Mouse (Mus musculus) kidney, postnatal 25 days (tissue): ENCODE results near the gene Emilin3.

Experiments used
- DNase-seq, 2 experiments: peaks; one replicate each; pipeline ENCODE4 v3.0.0; 2021; ENCODE audit warnings: mixed read lengths in 2 of 2

Emilin3 gene

DNA sequence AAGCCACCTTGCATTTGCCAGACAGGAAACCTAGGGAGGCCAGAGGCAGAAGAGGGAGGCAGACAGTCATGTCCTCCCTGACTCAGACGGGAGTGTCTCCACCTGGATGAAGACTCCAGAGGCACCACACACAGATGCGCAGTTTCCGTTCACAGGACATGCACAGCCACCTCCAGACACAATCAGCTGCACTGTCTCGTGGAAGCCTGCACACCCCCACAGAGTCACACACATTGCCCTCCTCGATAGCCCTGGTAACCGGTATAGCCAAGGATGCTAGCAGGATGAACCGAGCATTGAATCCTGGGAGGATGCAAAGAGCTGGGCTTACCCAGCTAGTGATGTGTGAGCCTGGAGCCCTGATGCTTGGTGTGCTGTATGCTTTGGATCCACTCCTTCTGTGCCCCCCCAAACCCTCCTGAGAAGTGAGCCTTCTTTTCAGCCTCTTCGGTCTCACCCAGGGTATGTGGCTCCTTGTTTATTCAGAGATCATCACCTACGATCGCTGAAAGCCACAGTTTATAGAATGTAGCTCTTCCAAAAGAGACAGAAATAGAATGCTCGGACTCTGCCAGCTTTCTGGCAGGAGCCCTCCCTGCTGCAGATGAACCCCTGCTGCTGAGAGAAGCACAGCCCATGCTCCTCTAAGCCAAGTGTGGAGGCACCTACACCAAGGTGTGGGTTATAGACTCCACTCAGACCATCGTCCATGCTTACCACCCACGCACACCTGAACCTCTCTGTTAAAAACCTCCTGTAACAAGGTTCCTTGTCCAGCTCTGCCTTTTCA, 3.9 kb upstream of the Emilin3 start:
- no peak for DNase-seq

DNA sequence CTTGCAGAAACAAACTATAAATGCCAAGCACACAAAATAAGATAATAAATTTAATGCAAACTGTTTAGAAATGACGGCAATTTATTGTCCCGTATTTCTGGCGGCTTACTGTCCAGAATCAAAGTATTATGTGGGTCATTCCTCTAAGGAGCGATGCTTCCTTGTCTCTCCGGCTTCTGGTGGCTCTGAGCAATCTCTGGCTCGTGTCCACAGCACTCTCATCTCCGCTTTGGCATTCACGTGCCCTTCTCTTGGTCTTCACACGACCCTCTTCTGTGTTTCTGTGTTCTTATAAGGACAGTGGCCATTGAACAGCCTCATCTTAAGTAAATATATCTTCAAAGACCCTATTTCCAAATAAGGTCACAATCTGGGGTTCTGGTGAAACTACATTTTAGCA, 2.5 kb upstream of the Emilin3 start:
- DNase-seq, result no peak

DNA sequence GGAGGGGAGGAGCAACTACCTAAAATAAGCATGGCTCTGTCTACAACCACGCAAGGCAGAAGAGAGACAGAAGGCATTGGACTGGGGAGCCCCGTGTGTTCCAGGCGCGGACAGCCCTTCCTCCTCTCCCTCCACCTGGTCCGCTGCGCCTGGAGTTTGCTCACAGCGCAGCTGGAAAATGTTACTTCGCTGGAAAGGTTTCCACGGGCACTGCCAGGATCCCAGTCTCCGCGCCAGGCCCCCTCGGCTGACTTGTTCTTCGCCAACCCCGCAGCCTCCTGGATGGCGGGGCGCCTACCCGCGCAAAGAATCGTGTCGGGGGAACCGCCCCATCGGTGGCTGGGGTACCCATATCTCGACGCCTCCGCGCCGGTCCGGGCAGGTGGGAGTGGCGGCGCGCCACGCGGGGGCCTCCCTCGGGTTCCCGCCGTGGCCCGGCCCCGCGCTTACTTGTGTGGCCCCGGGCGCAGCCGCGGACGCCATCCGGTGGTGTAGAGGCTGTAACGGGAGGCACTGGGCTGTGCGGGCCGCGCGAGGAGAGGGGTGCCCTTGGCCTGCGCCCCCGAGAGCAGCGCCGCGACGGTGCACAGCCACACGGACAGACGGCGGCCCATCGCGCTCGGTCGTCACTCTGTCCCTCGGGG, 448 bp downstream of the Emilin3 start:
- no peak for DNase-seq

DNA sequence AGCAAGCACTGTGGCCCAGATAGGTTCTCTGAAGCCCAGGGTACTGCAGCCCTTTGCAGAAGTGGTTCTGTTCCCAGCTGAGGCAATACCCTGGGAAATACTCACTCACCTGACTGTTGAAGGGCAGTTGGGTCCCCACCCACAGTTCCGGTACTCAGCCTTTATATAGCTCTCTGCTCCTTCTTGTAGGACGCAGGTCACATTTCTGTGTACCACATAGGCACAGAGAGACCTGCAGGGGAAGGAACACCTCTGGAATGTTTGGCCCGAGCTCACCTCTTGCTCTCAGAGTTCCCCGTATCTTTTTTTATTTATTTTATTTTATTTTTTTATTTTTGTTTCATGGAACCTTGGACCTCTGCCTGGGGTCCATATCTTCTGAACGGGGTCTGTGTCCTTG, 1.5 kb downstream of the Emilin3 start:
- DNase-seq, result no peak

DNA sequence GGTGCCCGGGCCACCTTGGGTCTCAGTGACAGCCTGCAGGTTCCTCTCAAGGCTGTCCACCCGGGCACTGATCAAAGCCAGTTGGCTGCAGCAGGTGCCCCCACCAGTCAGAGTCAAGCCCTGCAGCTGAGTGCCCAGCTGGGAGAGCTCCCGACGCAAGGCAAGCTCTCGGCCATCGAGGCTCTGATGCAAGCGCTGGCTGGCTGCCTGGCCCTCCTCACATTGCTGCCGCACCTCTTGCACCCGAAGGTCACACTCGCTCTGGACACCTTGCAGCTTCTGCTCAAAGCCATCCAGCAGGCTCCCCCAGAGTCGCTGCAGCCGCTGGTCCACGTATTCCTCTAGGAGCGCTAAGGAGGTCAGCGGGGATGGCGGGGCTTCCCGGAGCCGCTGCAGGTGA, 3.5 kb downstream of the Emilin3 start:
- no peak for DNase-seq

DNA sequence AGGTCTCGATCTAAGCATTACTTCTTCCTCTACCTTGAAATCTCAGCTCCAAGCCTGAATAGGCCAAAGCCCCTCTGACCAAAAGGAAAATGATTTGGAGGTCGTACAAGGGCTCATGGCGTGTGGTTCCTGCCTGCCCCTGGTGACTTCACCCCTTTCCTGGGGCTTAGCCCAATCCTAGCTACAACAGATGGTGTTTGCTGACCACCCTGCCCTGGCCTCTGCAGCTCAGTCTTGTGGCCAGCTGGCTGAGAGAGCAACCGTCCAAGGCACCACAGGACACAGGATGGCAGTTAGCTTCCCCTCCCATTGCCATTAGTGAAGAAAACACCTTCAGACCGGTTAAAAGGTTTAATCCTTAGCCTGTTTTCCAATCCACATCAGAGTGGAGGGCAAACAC, 6.0 kb downstream of the Emilin3 start:
- DNase-seq, result no peak

DNA sequence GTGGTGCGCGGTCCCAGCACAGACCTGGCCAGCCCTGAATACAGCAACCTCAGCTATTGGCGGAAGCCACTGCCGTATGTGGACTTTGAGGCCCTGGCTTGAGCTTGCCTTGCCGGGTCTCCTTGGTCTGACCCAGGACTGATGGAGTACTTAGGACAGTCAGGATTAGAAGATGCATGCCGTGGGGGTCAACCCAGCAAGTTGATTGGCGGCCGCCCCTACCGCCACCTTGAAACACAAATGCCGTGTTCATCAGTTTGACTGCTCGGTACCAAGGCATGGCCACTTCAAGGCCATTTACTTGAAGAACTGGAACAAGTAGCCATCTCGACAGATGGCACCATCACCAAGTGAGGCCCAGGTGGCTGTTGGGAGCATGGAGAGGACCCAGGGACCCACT, 6.8 kb downstream of the Emilin3 start:
- no peak for DNase-seq

DNA sequence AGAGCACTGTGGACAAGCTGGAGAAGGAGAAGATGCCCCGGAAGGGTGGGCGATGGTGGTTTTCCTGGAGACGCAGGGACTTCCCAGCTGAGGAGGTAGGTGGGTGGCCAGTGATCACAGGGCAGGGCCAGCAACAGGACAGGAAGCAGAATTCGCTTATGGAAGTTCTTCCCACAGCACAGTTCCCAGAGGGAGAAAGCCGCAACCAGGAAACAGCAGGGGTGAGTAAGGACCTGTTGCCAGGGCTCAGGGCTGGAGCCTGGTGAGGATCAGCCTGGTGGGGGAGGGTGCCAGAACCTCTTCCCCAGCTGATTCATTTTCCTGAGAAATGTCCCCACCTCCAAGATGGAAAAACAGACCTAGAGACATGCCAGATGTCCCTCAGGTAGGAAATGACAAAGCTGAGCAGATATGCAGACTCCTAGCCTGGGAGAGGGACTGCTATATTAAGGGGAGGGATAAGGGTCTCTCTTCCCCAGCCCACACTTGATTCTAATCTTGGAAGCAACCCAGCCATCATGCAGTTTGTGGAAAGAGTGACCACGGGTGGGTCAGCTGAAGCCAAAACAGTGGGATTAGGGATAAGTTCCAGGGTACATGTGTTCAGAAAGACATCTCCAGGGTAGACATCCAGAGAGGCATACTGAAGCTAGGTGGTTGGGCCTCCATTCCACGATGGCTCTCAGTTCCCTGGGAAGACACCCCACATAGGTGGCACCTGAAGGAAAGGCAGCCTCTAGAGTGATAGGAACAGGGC, 10.3 kb downstream of the Emilin3 start:
- DNase-seq, result no peak

DNA sequence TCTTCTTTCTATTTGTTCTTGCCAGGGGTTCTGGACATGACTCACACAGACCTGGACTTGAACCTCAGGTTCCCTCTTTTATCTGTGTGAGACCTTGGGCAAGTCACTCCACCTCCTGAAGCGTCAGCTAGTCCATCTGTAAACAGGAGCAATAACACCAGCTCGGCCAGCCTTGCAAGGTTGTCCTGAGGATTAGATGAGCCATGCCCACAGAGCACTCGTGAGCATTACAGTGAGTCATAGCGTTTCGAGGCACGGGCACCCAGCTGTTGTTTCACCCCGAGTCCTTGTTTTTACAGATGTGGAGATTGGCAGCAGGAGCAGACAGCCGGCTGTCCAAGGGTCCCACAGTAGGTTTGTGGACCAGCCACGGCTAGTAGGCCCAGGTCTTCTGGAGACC, 20.4 kb downstream of the Emilin3 start:
- DNase-seq, result no peak

DNA sequence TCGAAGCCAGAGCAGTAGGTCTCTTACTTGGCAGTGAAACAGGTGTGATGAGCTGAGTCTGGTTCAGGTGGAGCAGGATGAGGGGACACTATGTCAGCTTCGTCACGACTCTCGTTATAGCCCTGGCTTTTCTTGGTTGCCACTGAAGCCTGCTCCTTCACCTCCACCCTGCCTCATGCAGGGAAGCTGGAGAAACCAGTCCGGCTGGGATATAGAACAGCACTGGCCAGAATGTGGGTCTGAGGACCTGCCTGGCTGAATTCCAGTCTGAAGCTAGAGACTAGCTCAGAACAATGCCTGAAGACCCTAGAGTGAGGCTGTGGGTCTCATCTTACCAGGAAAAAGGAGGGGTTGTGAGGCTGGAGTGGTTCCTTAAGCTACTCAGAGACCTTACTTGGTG, 21.1 kb downstream of the Emilin3 start:
- no peak for DNase-seq

DNA sequence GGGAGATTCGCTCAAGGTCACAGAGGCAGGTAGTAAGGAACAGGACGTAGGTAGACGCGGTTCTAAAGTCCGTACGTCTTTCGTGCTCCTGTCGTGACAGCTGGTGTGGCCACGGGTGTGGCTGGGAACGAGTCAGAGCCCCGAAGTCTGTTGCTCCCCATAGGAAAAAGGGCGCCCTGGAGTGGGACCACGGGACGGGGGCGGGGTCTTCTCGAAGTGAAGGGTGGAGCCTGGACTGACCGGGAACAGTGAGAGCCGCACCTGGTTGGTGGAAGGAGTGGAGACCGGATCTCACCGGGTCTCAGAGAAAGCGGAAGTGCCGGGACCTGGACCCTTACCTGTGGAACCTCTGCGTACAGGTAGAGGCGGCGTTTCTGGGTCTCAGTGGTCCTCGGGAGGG, 24.3 kb downstream of the Emilin3 start:
- DNase-seq, result peak; percentile 86 to 95

DNA sequence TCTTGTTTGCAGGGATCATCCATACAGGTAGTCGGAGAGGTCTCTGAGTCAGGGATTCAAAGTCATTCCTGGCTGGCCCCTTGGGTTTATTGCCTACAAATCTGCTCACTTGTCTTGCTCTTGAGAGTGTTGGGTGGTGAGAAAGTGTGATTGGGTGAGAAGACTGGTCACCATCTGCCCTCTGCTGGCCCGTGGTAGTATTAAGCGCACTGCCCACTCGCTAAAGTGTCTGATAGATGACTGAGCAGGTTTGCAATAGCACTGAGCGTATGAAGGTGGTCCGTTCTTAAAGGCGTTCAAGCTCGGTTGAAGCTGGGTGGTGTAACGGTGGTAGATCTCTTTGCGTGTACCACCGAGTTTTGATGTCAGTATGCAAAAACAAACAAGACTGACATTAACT, 24.8 kb downstream of the Emilin3 start:
- DNase-seq, result peak; percentile 88 to 92

DNA sequence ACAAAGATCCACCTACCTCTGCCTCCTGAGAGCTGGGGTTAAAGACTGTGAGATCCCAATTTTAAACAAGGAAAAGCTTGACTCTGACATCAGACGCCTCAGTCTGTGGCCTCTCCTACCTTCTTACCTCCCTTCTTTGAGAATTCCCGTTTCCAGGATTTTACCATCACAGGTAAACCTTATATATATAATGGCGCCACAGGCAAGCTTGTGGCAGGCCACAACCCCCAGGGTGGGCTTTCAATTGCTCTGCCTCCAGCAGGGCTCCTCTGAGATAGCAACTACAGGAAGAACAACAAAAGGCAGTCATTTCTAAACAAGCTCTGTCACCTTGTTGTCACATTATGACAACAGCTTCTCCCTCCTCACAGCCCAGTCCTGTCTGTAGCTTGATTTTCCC, 25.9 kb downstream of the Emilin3 start:
- no peak for DNase-seq

DNA sequence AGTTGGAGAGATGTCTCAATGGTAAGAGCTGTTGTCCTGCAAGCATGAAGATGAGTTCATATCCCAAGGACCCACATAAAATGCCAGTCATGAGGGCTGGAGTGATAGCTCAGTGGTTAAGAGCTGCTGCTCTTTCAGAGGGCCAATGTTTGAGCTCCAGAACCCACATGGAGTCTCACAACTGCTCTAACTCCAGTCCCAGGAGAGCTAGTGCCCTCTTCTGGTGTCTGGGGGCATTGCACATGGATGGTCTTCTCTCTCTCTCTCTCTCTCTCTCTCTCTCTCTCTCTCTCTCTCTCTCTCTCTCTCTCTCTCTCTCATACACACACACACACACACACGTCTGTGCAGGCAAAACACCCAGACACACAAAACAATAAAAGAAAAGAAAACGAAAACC, 27.3 kb downstream of the Emilin3 start:
- DNase-seq, result peak; percentile 73 to 80

DNA sequence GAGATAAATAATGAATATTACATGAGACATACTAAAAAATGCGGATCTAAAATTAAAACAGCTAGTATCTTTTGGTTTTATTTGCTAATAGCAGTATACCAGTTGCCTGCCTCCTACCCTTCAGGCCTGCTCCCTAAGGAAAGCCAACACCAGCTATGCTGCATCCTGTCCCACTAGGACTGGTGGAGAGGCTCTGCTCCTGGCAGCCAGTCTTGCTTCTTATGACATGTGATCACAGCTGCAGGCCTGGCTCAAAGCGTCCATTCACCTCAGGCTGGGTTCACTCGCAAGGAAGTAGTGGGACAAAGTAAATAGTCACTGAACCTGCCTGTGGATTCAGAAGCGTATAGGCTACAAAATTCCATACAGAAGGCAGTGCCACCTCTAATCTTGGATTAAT, 28.2 kb downstream of the Emilin3 start:
- peak; percentile 61 to 88 for DNase-seq

DNA sequence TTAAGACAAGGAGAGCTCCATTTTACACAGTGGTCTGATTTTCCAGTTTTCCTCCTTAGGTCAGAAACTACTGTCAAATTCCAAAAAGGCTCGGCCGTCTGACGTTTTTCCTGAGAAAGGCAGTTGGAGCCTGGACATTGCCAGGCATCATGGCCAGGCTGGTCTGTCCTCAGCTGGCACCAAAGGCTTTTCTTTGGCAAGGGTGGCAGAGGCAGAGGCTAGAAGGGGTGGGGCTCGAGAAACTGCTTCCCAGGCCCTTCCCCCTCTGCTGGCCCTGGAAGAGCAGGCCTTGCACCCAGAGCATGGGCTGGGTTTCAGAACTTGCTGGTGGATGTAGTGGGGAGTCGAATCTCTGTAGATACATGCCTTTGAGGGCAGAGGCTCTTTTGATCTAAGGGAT, 29.7 kb downstream of the Emilin3 start:
- DNase-seq, result no peak

DNA sequence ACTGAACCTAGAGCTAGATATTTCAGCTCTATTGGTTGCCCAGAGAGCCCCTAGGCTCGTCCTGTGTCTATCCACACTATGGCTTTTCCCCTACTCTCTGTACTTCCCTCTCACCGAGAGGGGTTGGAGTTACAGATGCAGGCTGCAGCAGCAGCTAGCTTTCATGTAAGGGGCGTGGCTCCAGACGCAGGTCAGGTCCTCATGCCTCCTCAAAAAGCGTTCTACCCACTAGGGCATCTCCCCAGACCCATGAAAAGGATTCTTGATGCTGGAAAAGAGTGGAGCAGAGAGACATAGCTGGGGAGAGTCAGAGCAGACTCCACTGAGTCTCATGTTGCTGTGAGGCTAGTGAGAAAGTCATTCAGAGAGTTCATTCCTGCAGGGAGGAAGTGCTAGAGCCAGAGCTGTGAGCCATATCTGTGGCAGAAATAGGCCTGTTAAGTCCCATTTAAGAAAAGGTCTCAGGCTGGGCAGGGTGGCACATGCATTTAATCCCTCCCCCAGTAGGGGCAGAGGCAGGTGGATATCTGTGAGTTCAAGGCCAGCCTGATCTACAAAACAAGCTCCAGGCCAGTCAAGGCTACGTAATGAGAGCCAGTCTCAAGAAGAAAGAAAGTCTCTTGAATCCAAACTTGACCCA, 30.5 kb downstream of the Emilin3 start:
- no peak for DNase-seq

DNA sequence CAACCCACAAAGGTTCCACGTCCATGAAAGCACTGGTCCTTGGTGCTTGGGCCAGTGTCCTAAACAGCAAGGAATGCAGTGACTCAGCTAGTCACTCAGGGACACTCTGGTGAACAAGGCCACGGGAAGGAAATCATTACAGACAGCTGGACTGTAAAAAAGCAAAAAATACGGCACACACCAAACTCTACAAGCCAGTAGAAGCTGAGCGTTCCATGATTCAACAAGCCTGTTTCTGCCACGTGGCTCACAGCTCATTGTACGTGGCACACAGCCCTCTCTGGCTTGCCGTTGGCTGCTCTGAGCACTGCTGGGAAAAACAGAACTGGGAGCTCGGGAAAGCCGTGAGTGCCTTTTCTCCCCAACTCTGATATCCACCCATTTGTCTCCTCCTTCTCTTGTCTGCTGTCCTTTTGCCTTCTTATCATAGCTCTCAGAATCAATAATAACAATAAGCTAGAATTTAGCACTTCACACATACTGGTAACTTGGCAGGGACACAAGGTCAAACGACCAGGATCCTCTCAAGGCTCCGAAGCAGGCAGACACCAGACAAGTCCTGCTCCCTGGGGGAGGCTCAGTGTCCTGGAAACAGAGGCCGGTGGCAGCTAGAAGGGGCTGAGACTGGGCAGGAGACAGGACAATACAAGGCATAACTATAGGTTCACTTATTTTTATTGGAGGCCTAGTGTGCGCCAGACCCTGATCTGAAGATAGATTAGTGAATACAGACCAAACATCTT, 31.5 kb downstream of the Emilin3 start, which contains the start of gene Lpin3:
Lpin3 (plus strand) TSS at position 218 of the 743 bp plus-strand sequence.
- peak; percentile 49 to 75 for DNase-seq

DNA sequence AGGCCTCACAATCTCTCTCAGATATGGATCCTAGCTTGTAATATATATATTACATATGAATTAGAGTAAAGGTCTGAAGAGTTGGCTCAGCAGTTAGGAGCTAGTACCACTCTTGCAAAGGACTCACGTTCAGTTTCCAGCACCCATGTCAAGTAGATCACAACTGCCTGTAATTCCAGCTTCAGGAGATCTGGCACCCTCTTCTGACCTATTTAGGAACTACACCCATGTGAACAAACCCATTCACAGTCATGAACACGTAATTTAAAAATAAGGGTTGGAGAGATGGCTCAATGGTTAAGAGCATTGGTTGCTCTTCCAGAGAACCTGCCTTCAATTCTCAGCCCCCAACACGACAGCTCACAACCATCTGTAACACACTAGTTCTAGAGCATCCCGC, 36.0 kb downstream of the Emilin3 start:
- DNase-seq, result peak in 1 of 2 experiments; percentile 30

DNA sequence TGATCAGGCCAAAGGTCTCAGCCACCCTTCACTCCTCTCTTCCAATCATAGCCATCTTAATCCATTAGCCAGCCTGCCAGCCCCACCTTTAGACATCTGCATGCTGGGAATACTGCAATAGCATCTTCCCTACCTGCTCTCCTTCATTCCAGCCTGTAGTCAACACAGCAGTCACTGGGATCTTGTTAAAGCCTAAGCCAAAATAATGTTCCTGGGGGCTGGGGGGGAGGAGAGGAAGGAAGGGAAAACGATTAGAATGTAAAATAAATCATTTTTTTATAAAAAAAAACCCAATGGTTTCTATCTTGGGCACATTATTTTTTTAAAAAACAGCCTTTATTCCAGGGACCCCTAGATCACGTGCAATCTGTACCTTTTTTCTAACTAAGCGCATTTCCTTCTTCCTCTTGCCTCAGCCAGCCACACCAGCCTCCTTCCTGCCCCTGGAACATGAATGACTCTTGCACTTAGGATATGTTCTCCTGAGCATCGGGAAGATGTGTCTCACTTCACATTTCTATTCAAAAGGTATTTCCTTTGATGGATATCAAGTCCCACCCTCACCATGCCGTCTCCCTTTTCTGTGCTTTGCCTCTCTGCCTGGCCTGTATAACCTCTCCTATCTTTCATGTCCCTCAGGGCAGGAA, 37.8 kb downstream of the Emilin3 start:
- peak; percentile 38 to 66 for DNase-seq

DNA sequence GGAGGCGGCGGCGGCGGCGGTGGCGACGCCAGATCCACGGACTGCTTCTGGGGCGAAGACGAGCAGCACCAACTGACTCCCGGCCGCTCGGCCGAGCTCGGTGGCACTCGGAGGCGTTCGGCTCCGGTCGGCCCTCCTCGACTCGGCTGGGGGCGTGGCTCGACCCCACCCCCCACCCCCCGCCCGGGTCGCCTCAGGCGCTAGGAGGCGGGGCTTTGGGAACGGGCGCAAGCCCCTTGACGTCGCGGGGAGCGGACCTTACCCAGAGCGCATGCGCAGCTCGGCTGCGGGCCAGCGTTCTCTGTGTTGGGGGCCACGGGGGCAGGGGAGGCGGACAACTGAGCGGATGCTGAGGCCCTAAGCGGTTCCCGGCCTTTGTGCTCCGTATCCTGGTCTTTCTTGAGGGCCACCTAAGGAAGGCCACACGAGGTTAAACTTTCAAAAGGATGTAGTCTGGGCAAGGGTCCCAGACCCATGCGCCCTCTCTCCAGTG, 39.2 kb downstream of the Emilin3 start, which contains the start of gene Zhx3:
Zhx3 (minus strand) TSS at position 109 of the 493 bp plus-strand sequence.
- peak; percentile 94 to 97 for DNase-seq

DNA sequence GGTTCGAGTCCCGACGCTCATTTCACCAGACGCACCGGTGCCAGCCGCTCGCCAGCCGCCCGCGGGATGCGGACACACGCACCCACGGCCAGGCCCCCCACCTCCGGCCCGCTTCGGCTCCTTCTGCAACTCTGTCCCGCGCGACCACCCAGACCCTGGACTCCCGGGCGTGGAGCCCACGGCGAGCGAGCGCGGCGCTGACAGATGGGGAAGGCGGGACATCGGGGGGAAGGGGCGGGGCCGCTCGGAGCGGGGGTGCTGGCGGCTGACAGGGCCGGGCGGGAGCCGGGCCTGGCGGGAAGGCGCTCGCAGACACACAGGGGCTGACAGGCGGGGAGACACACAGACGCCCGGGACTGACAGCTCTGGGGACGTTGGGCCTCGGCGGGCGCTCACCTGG, 39.7 kb downstream of the Emilin3 start:
- peak; percentile 81 to 89 for DNase-seq
